Mouse (Mus musculus) forebrain, embryonic 14.5 days (tissue): ENCODE measurements around the gene Wdr18. TPM values are rescaled to one million over a fixed set of nuclear protein-coding genes. Genes with fewer than 3 reads are reported as not detected.

Experiments used
- ATAC-seq: fragments of 200-750 bp; cut with Nextera tagmentation; 2 replicates; pipeline ENCODE4 v1.8.0; 2017; ENCODE audit warnings: mild to moderate bottlenecking, moderate library complexity
- DNase-seq: peaks from one replicate; pipeline ENCODE4 v3.0.0-alpha.2; 2015; ENCODE audit warnings: low spot score
- H3K27ac ChIP-seq: fragments of 300-500 bp; sonication (generic); 2 replicates; pipeline ENCODE4 v1.5.1; 2014; ENCODE audit warnings: low read depth, mild to moderate bottlenecking, control low read depth, low read length, moderate library complexity
- H3K27me3 ChIP-seq: fragments of 300-500 bp; sonication (generic); replicated peaks from 2 replicates; pipeline ENCODE4 v1.6.1; 2014; ENCODE audit warnings: low read length, control low read depth, mixed read lengths; ENCODE audit not compliant: control insufficient read depth, insufficient read depth
- H3K36me3 ChIP-seq: fragments of 300-500 bp; sonication (generic); 2 replicates; pipeline ENCODE4 v1.6.1; 2014; ENCODE audit warnings: low read length, control low read depth; ENCODE audit not compliant: control insufficient read depth, insufficient read depth
- H3K4me1 ChIP-seq: fragments of 300-500 bp; sonication (generic); 2 replicates; pipeline ENCODE4 v1.6.1; 2014; ENCODE audit warnings: antibody characterized with exemption, low read length, control low read depth; ENCODE audit not compliant: control insufficient read depth, insufficient read depth
- H3K4me2 ChIP-seq: fragments of 300-500 bp; sonication (generic); 2 replicates; pipeline ENCODE4 v1.6.1; 2014; ENCODE audit warnings: mild to moderate bottlenecking, control low read depth, low read length
- H3K4me3 ChIP-seq: fragments of 300-500 bp; sonication (generic); 2 replicates; pipeline ENCODE4 v1.5.1; 2014; ENCODE audit warnings: low read depth, low read length, control low read depth
- H3K9ac ChIP-seq: fragments of 300-500 bp; sonication (generic); 2 replicates; pipeline ENCODE4 v1.6.1; 2014; ENCODE audit warnings: mild to moderate bottlenecking, low read length, control low read depth, moderate library complexity
- H3K9me3 ChIP-seq: fragments of 300-500 bp; sonication (generic); replicated peaks from 2 replicates; pipeline ENCODE4 v1.6.1; 2016; ENCODE audit warnings: low read length, control low read depth, mixed read lengths; ENCODE audit not compliant: control insufficient read depth
- WGBS: fragments of 180-500 bp; shearing (Covaris S2); extraction: QIAGEN DNeasy Blood & Tissue Kit; methylation state at CpG from one replicate; pipeline ENCODE4 v1.1.7; 2014; 5-methylcytosine and 5-hydroxymethylcytosine counted together
- polyA plus RNA-seq: library from polyadenylated mRNA; unstranded; fragments of >200 nt; fragmentation: Nextera tagmentation; extraction: Ambion mirVana; gene quantifications from 2 replicates; pipeline ENCODE4 v1.2.1, GENCODE M21; 2014

The Wdr18 gene
- polyA plus RNA-seq, 1 experiment from 2014 or later = 96.4 TPM

GRCm38 (mm10) chr10:79926491-79927323 lies 33.2 kb upstream of the Wdr18 start, which contains the start of gene Arid3a:
Arid3a (plus strand) TSS chr10:79927043.
- peaks cover 12% of the 10 kb centered on the region; the same call in 1 of the 2 replicates for H3K4me1 ChIP-seq
- ATAC-seq (peak; percentile 81), DNase-seq (peak; percentile 95)
- H3K27ac ChIP-seq = peak within 1 kb of the TSS; percentile 85
- peaks cover 4% of the 10 kb centered on the region; the same call in 1 of the 2 replicates for H3K36me3 ChIP-seq
- peak within 1 kb of the TSS; percentile 78 for H3K4me2 ChIP-seq
- no peaks in the 10 kb centered on the region for H3K9me3 ChIP-seq
- peaks cover 21% of the 10 kb centered on the region for H3K27me3 ChIP-seq
- peak within 1 kb of the TSS; percentile 84 for H3K9ac ChIP-seq
- under 1% methylated on average over 56 of the region's 63 CpGs for WGBS
- peak within 1 kb of the TSS; percentile 91 for H3K4me3 ChIP-seq

- peak overlapping the region; percentile 78 for H3K4me2 ChIP-seq
- H3K9ac ChIP-seq = peak overlapping the region; percentile 84
- ATAC-seq = peak; percentile 32
- H3K27me3 ChIP-seq = peaks cover 14% of the 10 kb centered on the region
- H3K36me3 ChIP-seq = peaks cover 6% of the 10 kb centered on the region; the same call in 1 of the 2 replicates
- peak overlapping the region; percentile 91 for H3K4me3 ChIP-seq
- WGBS = under 1% methylated on average over 54 of the region's 54 CpGs
- peak overlapping the region; percentile 85 for H3K27ac ChIP-seq
- H3K9me3 ChIP-seq = no peaks in the 10 kb centered on the region
- DNase-seq = peak; percentile 65
- H3K4me1 ChIP-seq = peaks cover 12% of the 10 kb centered on the region; the same call in 1 of the 2 replicates
Observed at GRCm38 (mm10) chr10:79927324-79928029, 32.5 kb upstream of the Wdr18 start.

DNA sequence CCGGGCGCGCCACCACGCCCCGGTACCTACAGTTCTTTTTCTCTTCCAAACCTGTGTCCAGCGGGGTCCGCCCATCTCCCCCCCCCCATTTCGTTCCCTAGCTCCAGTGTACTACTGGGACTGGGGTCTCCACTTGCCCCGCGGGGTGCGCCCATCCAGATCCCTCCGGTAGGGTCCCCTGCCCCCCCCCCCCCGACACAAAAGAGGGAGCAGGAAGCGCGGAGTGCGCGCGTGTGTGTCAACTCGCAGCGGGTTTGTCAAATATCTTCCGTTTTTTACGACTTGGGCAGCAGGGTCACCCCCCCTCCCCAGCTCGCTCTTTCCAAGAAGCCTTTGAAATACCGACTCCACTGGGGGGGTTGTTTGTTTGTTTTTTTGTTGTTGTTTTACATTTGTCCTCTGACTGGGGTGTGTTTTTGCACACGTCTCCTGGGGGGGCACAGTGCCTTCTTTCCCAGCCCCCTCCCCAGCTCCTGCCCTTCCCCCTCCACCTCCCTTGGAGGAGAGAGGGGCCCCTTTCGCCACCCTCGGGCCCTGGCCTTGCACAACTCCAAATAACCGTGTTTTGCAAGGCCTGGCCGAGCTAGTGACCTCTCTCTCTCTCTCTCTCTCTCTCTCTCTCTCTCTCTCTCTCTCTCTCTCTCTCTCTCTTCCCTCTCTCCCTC lies 31.8 kb upstream of the Wdr18 start:
- Histone ChIP-seq H3K9me3 (no peaks in the 10 kb centered on the region), H3K4me3 (peak overlapping the region; percentile 91), H3K36me3 (peaks cover 13% of the 10 kb centered on the region; the same call in 1 of the 2 replicates), H3K27me3 (peaks cover 7% of the 10 kb centered on the region), H3K9ac (peak overlapping the region; percentile 84), H3K4me1 (peaks cover 12% of the 10 kb centered on the region; the same call in 1 of the 2 replicates), H3K27ac (peak overlapping the region; percentile 85; the same call in 1 of the 2 replicates), H3K4me2 (peak overlapping the region; percentile 78)
- no peak for ATAC-seq
- DNase-seq = peak; percentile 38
- under 1% methylated on average over 28 of the region's 29 CpGs for WGBS

DNA sequence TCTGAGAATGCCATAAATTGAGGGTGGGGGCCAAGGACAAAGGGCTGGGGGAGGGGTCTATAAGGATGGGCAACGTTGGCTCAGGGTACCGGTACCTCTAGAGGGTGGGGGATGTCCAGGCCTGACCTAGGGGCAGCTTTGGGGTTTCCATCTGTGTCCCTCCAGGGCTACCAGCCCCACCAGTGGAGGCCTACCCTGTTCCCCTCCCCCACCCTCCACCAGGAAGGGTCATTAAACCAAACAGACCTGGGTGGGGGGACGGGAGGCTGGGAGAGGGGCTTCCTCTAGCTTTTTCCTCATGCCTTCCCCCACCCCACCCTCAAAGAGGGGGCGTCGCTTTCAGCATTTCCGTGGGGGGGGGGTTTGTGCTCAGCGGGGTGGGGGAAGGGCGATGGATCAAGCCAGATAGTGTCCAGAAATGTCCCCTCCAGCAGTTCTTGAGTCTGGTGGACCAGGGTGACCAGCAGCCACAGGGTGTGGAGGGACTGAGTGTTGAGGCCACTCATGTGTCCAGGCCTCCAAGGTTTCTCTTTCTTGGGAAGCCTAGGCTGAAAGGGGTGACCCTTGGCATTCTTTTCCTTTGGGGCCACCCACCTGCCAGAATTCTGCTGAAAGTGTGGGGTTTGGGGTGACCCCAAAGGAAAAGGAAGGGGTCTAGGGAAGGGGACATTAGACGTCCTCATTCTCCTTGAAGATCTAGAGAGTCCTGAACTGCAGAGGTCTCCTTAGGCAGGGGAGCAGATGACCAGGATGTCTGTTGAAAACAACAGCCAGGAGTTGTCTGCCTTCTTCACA lies 30.8 kb upstream of the Wdr18 start:
- H3K9ac ChIP-seq = peak overlapping the region; percentile 46
- no peak for ATAC-seq
- H3K27me3 ChIP-seq = no peaks in the 10 kb centered on the region
- H3K4me2 ChIP-seq = peak overlapping the region; percentile 78
- H3K4me1 ChIP-seq = peaks cover 12% of the 10 kb centered on the region; the same call in 1 of the 2 replicates
- WGBS = 37% methylated on average over 9 of the region's 9 CpGs
- H3K4me3 ChIP-seq = peak overlapping the region; percentile 91
- H3K9me3 ChIP-seq = no peaks in the 10 kb centered on the region
- DNase-seq = peak; percentile 27
- H3K27ac ChIP-seq = peak overlapping the region; percentile 9; the same call in 1 of the 2 replicates
- peaks cover 18% of the 10 kb centered on the region; the same call in 1 of the 2 replicates for H3K36me3 ChIP-seq

DNA sequence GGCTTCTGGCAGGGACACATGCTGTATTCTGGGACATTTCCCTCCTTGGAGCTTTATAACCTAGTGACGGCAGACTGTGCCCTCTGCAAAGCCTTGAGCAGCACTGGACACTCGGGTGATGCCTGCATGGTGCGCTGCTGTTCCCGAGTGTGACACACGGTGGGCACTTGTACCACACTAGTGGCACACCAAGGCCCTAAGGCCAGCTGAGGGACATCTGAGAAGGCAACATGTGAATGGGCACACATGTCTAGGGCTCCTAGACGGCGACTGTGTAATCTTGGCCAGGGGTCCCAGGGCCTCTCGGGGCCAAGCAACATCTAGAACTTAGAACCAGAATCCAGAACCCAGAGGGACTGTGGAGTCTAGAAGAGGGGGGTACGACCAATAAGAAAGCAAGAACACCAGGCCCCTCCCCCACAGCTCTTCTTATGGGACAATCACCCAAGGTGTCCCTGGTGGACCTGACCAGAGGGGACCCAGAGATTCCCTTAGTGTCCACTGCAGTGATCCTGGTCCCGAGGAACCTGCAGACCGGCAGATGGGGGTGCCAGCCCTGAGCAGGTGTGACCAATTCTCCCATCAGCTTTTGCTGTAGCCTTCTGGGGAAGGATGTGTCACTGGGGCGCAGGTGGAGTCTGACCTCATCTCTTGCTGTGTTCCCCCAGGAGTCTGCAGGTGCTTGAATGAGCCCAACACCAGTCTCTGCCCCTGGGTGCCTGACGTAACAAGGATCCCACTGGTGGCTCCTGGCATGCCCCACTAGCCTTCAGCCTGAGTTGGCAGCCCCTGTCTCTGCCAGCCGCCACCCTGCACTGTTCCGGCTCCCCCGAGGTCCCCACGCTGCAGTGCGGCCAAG lies 29.8 kb upstream of the Wdr18 start:
- Histone ChIP-seq H3K36me3 (peaks cover 18% of the 10 kb centered on the region; the same call in 1 of the 2 replicates), H3K4me2 (no peak overlapping the region), H3K4me3 (no peak overlapping the region), H3K27ac (no peak overlapping the region), H3K9me3 (no peaks in the 10 kb centered on the region), H3K4me1 (peaks cover 12% of the 10 kb centered on the region; the same call in 1 of the 2 replicates), H3K9ac (no peak overlapping the region; the same call in 1 of the 2 replicates), H3K27me3 (no peaks in the 10 kb centered on the region)
- DNase-seq (no peak), ATAC-seq (no peak)
- 88% methylated on average over 18 of the region's 18 CpGs for WGBS

DNA sequence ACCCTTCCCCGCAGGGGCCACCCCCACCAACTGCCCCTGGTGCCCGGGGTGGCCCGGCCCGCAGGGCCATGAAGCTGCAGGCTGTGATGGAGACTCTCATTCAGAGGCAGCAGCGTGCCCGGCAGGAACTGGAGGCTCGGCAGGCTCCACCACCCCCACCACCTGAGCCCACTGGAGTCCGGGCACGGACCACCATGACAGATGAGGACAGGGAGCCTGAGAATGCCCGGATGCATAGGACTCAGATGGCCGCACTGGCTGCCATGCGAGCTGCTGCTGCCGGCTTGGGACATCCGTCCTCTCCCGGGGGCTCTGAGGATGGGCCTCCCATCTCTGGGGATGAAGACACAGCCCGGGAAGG lies 29.1 kb upstream of the Wdr18 start:
- H3K4me2 ChIP-seq = no peak overlapping the region
- no peak overlapping the region for H3K4me3 ChIP-seq
- H3K27ac ChIP-seq = no peak overlapping the region
- no peak for DNase-seq
- H3K36me3 ChIP-seq = peaks cover 18% of the 10 kb centered on the region; the same call in 1 of the 2 replicates
- H3K9me3 ChIP-seq = no peaks in the 10 kb centered on the region
- WGBS = 86% methylated on average over 16 of the region's 16 CpGs
- no peaks in the 10 kb centered on the region for H3K27me3 ChIP-seq
- peaks cover 12% of the 10 kb centered on the region; the same call in 1 of the 2 replicates for H3K4me1 ChIP-seq
- no peak overlapping the region for H3K9ac ChIP-seq
- no peak for ATAC-seq

DNA sequence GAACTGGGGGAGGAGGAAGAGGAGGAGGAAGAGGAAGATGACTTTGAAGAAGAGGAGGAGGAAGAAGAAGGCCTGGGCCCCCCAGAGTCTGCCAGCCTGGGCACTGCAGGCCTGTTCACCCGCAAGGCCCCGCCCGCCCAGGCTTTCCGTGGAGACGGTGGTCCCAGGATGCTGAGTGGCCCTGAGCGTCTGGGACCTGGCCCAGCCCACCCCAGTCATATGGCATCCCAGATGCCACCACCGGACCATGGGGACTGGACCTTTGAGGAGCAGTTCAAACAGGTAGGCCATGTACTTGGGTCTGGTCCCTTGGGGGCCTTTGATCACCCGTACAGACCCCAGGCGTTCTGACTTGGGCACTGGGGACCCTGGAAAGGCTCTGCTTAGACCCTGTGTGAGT lies 28.2 kb upstream of the Wdr18 start:
- no peak for ATAC-seq
- no peak overlapping the region for H3K27ac ChIP-seq
- 90% methylated on average over 9 of the region's 9 CpGs for WGBS
- H3K4me3 ChIP-seq = no peak overlapping the region
- peaks cover 6% of the 10 kb centered on the region; the same call in 1 of the 2 replicates for H3K4me1 ChIP-seq
- H3K9ac ChIP-seq = no peak overlapping the region
- H3K27me3 ChIP-seq = no peaks in the 10 kb centered on the region
- no peak for DNase-seq
- no peak overlapping the region for H3K4me2 ChIP-seq
- no peaks in the 10 kb centered on the region for H3K9me3 ChIP-seq
- H3K36me3 ChIP-seq = peaks cover 18% of the 10 kb centered on the region; the same call in 1 of the 2 replicates
